Mouse (Mus musculus): ENCODE results near the gene Retreg1. TPM values are rescaled to one million over a fixed set of nuclear protein-coding genes. Genes with fewer than 3 reads are reported as not detected.

Gene Retreg1
- polyA plus RNA-seq, 1 experiment from 2014 or later, result 6.8 TPM

GRCm38 (mm10) chr15:25866106-25866505, 23.1 kb downstream of the Retreg1 start:
- Histone ChIP-seq H3K9ac (replicated peaks) (no peak overlapping the region), H3K4me3 (replicated peaks) (no peak overlapping the region), H3K27ac (no peak overlapping the region), H3K9me3 (peaks cover 4% of the 10 kb centered on the region; the same call in 1 of the 2 replicates), H3K4me1 (replicated peaks) (no peaks in the 10 kb centered on the region), H3K4me2 (replicated peaks) (no peak overlapping the region), H3K36me3 (no peaks in the 10 kb centered on the region), H3K27me3 (no peaks in the 10 kb centered on the region)
- 95% methylated on average over 6 of the region's 6 CpGs for WGBS
- ATAC-seq, result no peak

- Histone ChIP-seq H3K9ac (replicated peaks) (no peak overlapping the region), H3K9me3 (peaks cover 4% of the 10 kb centered on the region; the same call in 1 of the 2 replicates), H3K4me1 (replicated peaks) (no peaks in the 10 kb centered on the region), H3K27ac (no peak overlapping the region), H3K4me2 (replicated peaks) (no peak overlapping the region), H3K27me3 (no peaks in the 10 kb centered on the region), H3K4me3 (replicated peaks) (no peak overlapping the region), H3K36me3 (no peaks in the 10 kb centered on the region)
- WGBS, result 92% methylated on average over 5 of the region's 5 CpGs
- ATAC-seq, result no peak
These were observed 26.1 kb downstream of the Retreg1 start for GRCm38 (mm10) chr15:25869129-25869528.

GRCm38 (mm10) chr15:25871470-25871869, 28.5 kb downstream of the Retreg1 start:
- WGBS, result 95% methylated on average over 7 of the region's 7 CpGs

GRCm38 (mm10) chr15:25872118-25872517, 29.1 kb downstream of the Retreg1 start:
- Histone ChIP-seq H3K9me3 (no peaks in the 10 kb centered on the region), H3K4me2 (replicated peaks) (no peak overlapping the region), H3K27ac (no peak overlapping the region), H3K9ac (replicated peaks) (no peak overlapping the region), H3K36me3 (no peaks in the 10 kb centered on the region), H3K27me3 (no peaks in the 10 kb centered on the region), H3K4me1 (replicated peaks) (peaks cover 6% of the 10 kb centered on the region), H3K4me3 (replicated peaks) (no peak overlapping the region)
- ATAC-seq, result no peak
- 60% methylated on average over 9 of the region's 9 CpGs for WGBS

More at GRCm38 (mm10) chr15:25871470-25871869, 28.5 kb downstream of the Retreg1 start:
- Histone ChIP-seq H3K4me1 (replicated peaks) (no peaks in the 10 kb centered on the region), H3K9me3 (no peaks in the 10 kb centered on the region), H3K4me2 (replicated peaks) (no peak overlapping the region), H3K9ac (replicated peaks) (no peak overlapping the region), H3K27me3 (no peaks in the 10 kb centered on the region), H3K4me3 (replicated peaks) (no peak overlapping the region), H3K27ac (no peak overlapping the region), H3K36me3 (no peaks in the 10 kb centered on the region)
- no peak for ATAC-seq

GRCm38 (mm10) chr15:25872657-25873056, 29.7 kb downstream of the Retreg1 start:
- ATAC-seq, result no peak
- Histone ChIP-seq H3K27ac (no peak overlapping the region), H3K27me3 (no peaks in the 10 kb centered on the region), H3K4me2 (replicated peaks) (no peak overlapping the region), H3K36me3 (no peaks in the 10 kb centered on the region), H3K4me3 (replicated peaks) (no peak overlapping the region), H3K9me3 (no peaks in the 10 kb centered on the region), H3K9ac (replicated peaks) (no peak overlapping the region), H3K4me1 (replicated peaks) (peaks cover 9% of the 10 kb centered on the region)
- WGBS, result 91% methylated on average over 9 of the region's 9 CpGs

- Histone ChIP-seq H3K4me3 (replicated peaks) (no peak overlapping the region), H3K4me1 (replicated peaks) (peaks cover 13% of the 10 kb centered on the region), H3K27ac (no peak overlapping the region), H3K9ac (replicated peaks) (no peak overlapping the region), H3K4me2 (replicated peaks) (no peak overlapping the region), H3K27me3 (no peaks in the 10 kb centered on the region), H3K36me3 (no peaks in the 10 kb centered on the region), H3K9me3 (no peaks in the 10 kb centered on the region)
- 86% methylated on average over 1 of the region's 1 CpGs for WGBS
- no peak for ATAC-seq
These were observed 30.6 kb downstream of the Retreg1 start for GRCm38 (mm10) chr15:25873536-25873935.

GRCm38 (mm10) chr15:25876601-25877161, 33.7 kb downstream of the Retreg1 start:
- Histone ChIP-seq H3K9me3 (no peaks in the 10 kb centered on the region), H3K27ac (no peak overlapping the region), H3K4me3 (replicated peaks) (no peak overlapping the region), H3K4me1 (replicated peaks) (peaks cover 13% of the 10 kb centered on the region), H3K27me3 (no peaks in the 10 kb centered on the region), H3K4me2 (replicated peaks) (no peak overlapping the region), H3K36me3 (no peaks in the 10 kb centered on the region), H3K9ac (replicated peaks) (no peak overlapping the region)
- WGBS, result 54% methylated on average over 15 of the region's 15 CpGs
- ATAC-seq, result 0 out of 2 replicates have a peak, but pooled peaks have one; percentile 40

GRCm38 (mm10) chr15:25877798-25878197, 34.8 kb downstream of the Retreg1 start:
- no peak overlapping the region for H3K4me3 ChIP-seq (replicated peaks)
- H3K9me3 ChIP-seq, result no peaks in the 10 kb centered on the region
- H3K4me1 ChIP-seq (replicated peaks), result peaks cover 13% of the 10 kb centered on the region
- H3K4me2 ChIP-seq (replicated peaks), result no peak overlapping the region
- 40% methylated on average over 7 of the region's 7 CpGs for WGBS
- no peaks in the 10 kb centered on the region for H3K27me3 ChIP-seq
- no peak overlapping the region for H3K9ac ChIP-seq (replicated peaks)
- no peak for ATAC-seq
- H3K27ac ChIP-seq, result no peak overlapping the region
- H3K36me3 ChIP-seq, result no peaks in the 10 kb centered on the region

- 83% methylated on average over 6 of the region's 6 CpGs for WGBS
- no peak for ATAC-seq
These were observed 36.2 kb downstream of the Retreg1 start for GRCm38 (mm10) chr15:25879229-25879628.

GRCm38 (mm10) chr15:25880192-25880591, 37.2 kb downstream of the Retreg1 start:
- H3K4me2 ChIP-seq (replicated peaks), result no peak overlapping the region
- H3K4me1 ChIP-seq (replicated peaks), result peaks cover 13% of the 10 kb centered on the region
- 90% methylated on average over 5 of the region's 5 CpGs for WGBS
- no peak for ATAC-seq
- no peaks in the 10 kb centered on the region for H3K9me3 ChIP-seq
- H3K4me3 ChIP-seq (replicated peaks), result no peak overlapping the region
- no peaks in the 10 kb centered on the region for H3K36me3 ChIP-seq
- H3K9ac ChIP-seq (replicated peaks), result no peak overlapping the region
- H3K27me3 ChIP-seq, result no peaks in the 10 kb centered on the region
- H3K27ac ChIP-seq, result no peak overlapping the region

More at GRCm38 (mm10) chr15:25879229-25879628, 36.2 kb downstream of the Retreg1 start:
- Histone ChIP-seq H3K4me2 (replicated peaks) (no peak overlapping the region), H3K9ac (replicated peaks) (no peak overlapping the region), H3K4me1 (replicated peaks) (peaks cover 13% of the 10 kb centered on the region), H3K9me3 (no peaks in the 10 kb centered on the region), H3K36me3 (no peaks in the 10 kb centered on the region), H3K27ac (no peak overlapping the region), H3K4me3 (replicated peaks) (no peak overlapping the region), H3K27me3 (no peaks in the 10 kb centered on the region)

GRCm38 (mm10) chr15:25882002-25882401, 39.0 kb downstream of the Retreg1 start:
- H3K9ac ChIP-seq (replicated peaks), result no peak overlapping the region
- H3K9me3 ChIP-seq, result no peaks in the 10 kb centered on the region
- H3K4me3 ChIP-seq (replicated peaks), result no peak overlapping the region
- peaks cover 8% of the 10 kb centered on the region for H3K4me1 ChIP-seq (replicated peaks)
- no peak overlapping the region for H3K4me2 ChIP-seq (replicated peaks)
- WGBS, result 78% methylated on average over 4 of the region's 4 CpGs
- no peaks in the 10 kb centered on the region for H3K27me3 ChIP-seq
- ATAC-seq, result no peak
- H3K36me3 ChIP-seq, result no peaks in the 10 kb centered on the region
- no peak overlapping the region for H3K27ac ChIP-seq

GRCm38 (mm10) chr15:25884416-25884958, 41.5 kb downstream of the Retreg1 start:
- no peak overlapping the region for H3K4me2 ChIP-seq (replicated peaks)
- H3K9me3 ChIP-seq, result no peaks in the 10 kb centered on the region
- no peaks in the 10 kb centered on the region for H3K4me1 ChIP-seq (replicated peaks)
- H3K27me3 ChIP-seq, result no peaks in the 10 kb centered on the region
- H3K4me3 ChIP-seq (replicated peaks), result no peak overlapping the region
- no peak overlapping the region for H3K27ac ChIP-seq
- H3K9ac ChIP-seq (replicated peaks), result no peak overlapping the region
- WGBS, result 88% methylated on average over 14 of the region's 14 CpGs
- no peaks in the 10 kb centered on the region for H3K36me3 ChIP-seq
- ATAC-seq, result no peak

- WGBS, result 91% methylated on average over 6 of the region's 6 CpGs
- Histone ChIP-seq H3K36me3 (no peaks in the 10 kb centered on the region), H3K4me1 (replicated peaks) (no peaks in the 10 kb centered on the region), H3K9me3 (no peaks in the 10 kb centered on the region), H3K9ac (replicated peaks) (no peak overlapping the region), H3K27me3 (no peaks in the 10 kb centered on the region), H3K27ac (no peak overlapping the region), H3K4me2 (replicated peaks) (no peak overlapping the region), H3K4me3 (replicated peaks) (no peak overlapping the region)
- ATAC-seq, result no peak
These were observed 43.6 kb downstream of the Retreg1 start for GRCm38 (mm10) chr15:25886581-25887011.

Data from midbrain, embryonic 13.5 days (tissue).